Mouse (Mus musculus): ENCODE data around the gene Krt76.

GRCm38 (mm10) chr15:101902171-101903149 lies 9.7 kb upstream of the Krt76 start:
- TF ChIP-seq CTCF (IDR thresholded peaks at IDR 0.05; ENCODE audit: control insufficient read depth, insufficient read depth, insufficient read length) (no peak), MAX (IDR thresholded peaks at IDR 0.05) (no peak), MYOD1 (IDR thresholded peaks at IDR 0.05; ENCODE audit: control insufficient read depth, insufficient read length, low read depth) (no peak), USF1 (IDR thresholded peaks at IDR 0.05; ENCODE audit: low read depth) (no peak), FOSL1 (IDR thresholded peaks at IDR 0.05; ENCODE audit: insufficient read depth, low read length, poor library complexity, severe bottlenecking) (no peak), CEBPB (IDR thresholded peaks at IDR 0.05; ENCODE audit: low read depth) (no peak), MYOG (IDR thresholded peaks at IDR 0.05; ENCODE audit: control insufficient read depth, extremely low read depth, insufficient read length) (no peak)

All from C2C12 (cell line).